Mouse (Mus musculus): ENCODE measurements around the gene Zfp821.

DNA sequence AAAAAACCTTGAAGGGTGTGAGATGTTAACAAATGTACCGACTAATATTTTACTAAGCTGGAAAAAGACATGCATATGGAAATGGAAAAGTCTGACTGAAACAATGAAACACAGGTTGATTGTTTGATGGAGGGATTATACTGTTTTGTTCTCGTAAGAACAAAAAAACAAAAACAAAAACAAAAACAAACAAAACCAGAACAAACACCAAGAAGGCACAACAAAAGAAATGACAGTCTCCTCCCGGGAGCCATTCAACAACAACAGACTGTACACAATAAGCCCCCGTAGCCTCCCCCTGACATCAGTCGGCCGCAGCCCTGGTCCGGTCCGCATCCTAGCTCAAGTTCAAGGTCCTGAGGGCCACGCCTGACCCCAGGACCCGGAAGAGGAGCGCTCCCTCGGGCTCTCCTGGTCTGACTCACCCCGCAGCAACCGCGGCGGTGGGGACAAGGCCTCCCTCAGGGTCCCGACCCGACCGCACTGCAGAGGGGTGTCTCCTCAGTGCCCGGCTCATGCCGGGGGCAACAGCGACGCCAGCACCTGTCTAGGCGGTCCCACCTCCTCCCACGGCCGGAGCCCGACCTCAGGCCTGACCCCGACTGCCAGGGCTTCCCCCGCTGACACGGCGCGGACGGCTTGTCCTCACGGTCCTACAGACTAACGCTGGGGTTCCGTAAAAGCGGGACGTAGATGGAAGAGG, 12.8 kb upstream of the Zfp821 start:
- TF ChIP-seq POLR2A (IDR thresholded peaks at IDR 0.05; ENCODE audit: borderline replicate concordance, extremely low read depth, low read depth, low read length): no peak
- no peak for TF ChIP-seq CTCF (IDR thresholded peaks at IDR 0.05; ENCODE audit: insufficient read depth, low read length)

All from lung, adult 2 months (tissue).